Mouse (Mus musculus): ENCODE results near the gene 2010300C02Rik. TPM values are rescaled to one million over a fixed set of nuclear protein-coding genes. Genes with fewer than 3 reads are reported as not detected.

Gene 2010300C02Rik
- polyA plus RNA-seq, 1 experiment from 2014 or later, result 4.6 TPM

DNA sequence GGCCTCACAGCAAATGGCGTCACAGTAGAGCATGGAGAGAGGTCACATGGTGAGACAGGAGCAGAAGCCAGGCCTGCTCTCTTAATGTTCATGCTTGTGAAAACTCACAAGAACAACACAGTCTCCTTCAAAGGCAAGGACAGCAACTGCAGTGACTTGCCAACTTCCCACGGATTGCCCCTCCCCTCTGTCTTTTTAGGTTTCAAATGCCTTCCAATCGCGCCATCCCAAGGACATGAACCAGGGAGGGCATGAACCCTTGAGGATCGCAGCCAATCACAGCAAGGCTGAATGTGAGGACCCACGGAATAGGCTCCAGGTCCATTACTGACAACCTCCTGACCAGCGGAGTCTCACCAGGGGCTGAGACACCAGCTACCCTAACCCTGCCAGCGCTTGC is 31.5 kb downstream of the 2010300C02Rik start:
- 61% methylated on average over 8 of the region's 8 CpGs for WGBS
- no peaks in the 10 kb centered on the region for H3K9me3 ChIP-seq
- no peak overlapping the region for H3K4me2 ChIP-seq
- no peaks in the 10 kb centered on the region; the same call in 1 of the 2 replicates for H3K27me3 ChIP-seq (replicated peaks)
- peaks cover 22% of the 10 kb centered on the region for H3K4me1 ChIP-seq
- H3K9ac ChIP-seq, result no peak overlapping the region
- no peak overlapping the region for H3K4me3 ChIP-seq
- ATAC-seq (ENCODE audit: extremely low read depth, insufficient number of reproducible peaks, low FRiP score, low TSS enrichment), result no peak
- H3K36me3 ChIP-seq, result no peaks in the 10 kb centered on the region
- peak overlapping the region; percentile 71 for H3K27ac ChIP-seq (replicated peaks)

DNA sequence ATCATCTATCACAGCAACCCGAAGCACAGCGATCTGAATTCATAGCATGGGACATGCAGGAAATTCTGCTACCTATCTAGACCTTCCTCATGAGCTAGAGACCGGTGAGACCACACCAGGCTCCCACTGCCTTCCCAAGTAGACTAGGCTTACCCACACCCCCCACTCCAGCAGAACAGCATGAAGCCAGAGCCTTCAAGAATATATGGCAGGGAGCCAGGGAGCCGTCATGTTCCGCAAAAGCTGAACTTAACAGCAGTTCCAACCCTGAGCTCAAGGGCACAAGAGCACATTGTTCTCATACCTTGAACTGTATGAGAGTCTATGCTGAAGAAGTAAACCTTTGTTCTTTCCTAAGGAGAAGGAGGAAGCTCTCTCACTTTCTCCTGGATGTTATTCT is 32.4 kb downstream of the 2010300C02Rik start:
- Histone ChIP-seq H3K27ac (replicated peaks) (peak overlapping the region; percentile 71), H3K36me3 (no peaks in the 10 kb centered on the region), H3K4me2 (peak overlapping the region; percentile 61), H3K9me3 (no peaks in the 10 kb centered on the region), H3K9ac (0 out of 2 replicates have a peak overlapping the region, but pooled peaks have one; percentile 44), H3K4me1 (peaks cover 22% of the 10 kb centered on the region), H3K4me3 (peak overlapping the region; percentile 24), H3K27me3 (replicated peaks) (no peaks in the 10 kb centered on the region; the same call in 1 of the 2 replicates)
- ATAC-seq (ENCODE audit: extremely low read depth, insufficient number of reproducible peaks, low FRiP score, low TSS enrichment), result peak; percentile 54; the same call in 1 of the 2 replicates
- 40% methylated on average over 5 of the region's 5 CpGs for whole genome bisulfite sequencing

DNA sequence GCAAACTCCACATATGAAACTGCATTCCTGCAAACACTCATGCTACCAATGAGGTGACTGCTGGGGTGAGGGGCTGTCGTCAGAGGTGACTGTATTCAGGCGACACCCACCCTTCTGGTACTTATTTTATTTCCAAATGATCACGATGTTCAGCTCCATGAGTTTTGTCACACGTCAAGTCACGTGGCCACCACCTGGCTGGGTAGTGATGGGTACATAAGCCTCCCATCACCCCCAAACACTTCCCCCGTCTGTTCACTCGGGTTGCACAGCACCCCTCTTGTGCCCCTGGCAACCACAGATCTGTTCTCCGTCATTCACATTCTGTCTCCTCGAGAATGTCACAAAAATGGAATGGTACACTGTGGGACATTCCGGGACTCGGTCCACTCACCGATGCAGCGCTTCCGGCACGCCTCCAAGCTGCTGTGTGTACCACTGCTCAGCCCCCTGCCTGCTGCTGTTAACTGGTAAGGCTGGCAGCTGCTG is 32.9 kb downstream of the 2010300C02Rik start:
- no peaks in the 10 kb centered on the region; the same call in 1 of the 2 replicates for H3K27me3 ChIP-seq (replicated peaks)
- peak overlapping the region; percentile 44; the same call in 1 of the 2 replicates for H3K9ac ChIP-seq
- no peaks in the 10 kb centered on the region for H3K36me3 ChIP-seq
- H3K27ac ChIP-seq (replicated peaks), result peak overlapping the region; percentile 71
- H3K4me3 ChIP-seq, result peak overlapping the region; percentile 24
- H3K9me3 ChIP-seq, result no peaks in the 10 kb centered on the region
- WGBS, result 60% methylated on average over 15 of the region's 15 CpGs
- peaks cover 22% of the 10 kb centered on the region for H3K4me1 ChIP-seq
- ATAC-seq (ENCODE audit: extremely low read depth, insufficient number of reproducible peaks, low FRiP score, low TSS enrichment), result no peak
- peak overlapping the region; percentile 61 for H3K4me2 ChIP-seq

DNA sequence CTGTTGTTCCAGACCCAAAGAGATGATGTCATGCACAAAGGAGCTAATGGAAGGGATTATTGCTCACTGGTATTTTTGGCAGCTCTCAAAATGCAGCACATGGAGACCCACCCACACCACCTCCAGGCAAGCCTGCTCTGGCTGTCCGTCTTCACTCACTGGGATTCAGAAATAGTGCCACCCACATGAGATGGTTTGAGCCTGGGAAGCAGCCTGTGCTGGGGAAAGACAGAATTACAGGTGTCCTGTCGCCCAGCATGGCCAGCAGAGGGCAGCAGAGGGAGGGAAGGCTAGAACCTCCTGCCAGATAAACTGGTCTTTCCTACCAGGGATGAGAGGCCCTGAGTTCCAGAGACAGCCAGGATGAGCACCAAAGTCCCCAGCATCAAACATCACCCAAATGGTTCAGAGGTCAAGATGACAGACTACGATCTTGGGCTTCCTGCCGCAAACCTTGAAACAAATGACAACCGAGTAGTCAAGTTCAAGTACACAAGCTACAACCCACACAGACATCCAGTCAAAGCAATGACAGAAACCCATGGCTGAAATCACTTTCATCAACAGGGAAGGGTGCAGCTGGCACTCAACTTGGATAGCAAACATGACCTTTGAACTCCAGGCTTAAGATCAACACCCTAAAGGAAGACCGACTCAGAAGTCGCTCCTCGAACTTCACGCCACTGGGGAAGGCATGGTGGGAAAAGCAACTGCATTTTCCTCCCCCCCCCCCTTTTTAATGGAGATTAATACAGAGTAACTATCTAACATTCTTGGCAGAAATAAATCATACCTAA is 41.4 kb downstream of the 2010300C02Rik start:
- no peaks in the 10 kb centered on the region for H3K27me3 ChIP-seq (replicated peaks)
- H3K4me2 ChIP-seq, result no peak overlapping the region
- no peak overlapping the region for H3K4me3 ChIP-seq
- peaks cover 19% of the 10 kb centered on the region; the same call in 1 of the 2 replicates for H3K4me1 ChIP-seq
- no peaks in the 10 kb centered on the region for H3K9me3 ChIP-seq
- WGBS, result 66% methylated on average over 9 of the region's 9 CpGs
- H3K27ac ChIP-seq (replicated peaks), result no peak overlapping the region; the same call in 1 of the 2 replicates
- H3K9ac ChIP-seq, result no peak overlapping the region
- H3K36me3 ChIP-seq, result no peaks in the 10 kb centered on the region
- no peak; the same call in 1 of the 2 replicates for ATAC-seq (ENCODE audit: extremely low read depth, insufficient number of reproducible peaks, low FRiP score, low TSS enrichment)

DNA sequence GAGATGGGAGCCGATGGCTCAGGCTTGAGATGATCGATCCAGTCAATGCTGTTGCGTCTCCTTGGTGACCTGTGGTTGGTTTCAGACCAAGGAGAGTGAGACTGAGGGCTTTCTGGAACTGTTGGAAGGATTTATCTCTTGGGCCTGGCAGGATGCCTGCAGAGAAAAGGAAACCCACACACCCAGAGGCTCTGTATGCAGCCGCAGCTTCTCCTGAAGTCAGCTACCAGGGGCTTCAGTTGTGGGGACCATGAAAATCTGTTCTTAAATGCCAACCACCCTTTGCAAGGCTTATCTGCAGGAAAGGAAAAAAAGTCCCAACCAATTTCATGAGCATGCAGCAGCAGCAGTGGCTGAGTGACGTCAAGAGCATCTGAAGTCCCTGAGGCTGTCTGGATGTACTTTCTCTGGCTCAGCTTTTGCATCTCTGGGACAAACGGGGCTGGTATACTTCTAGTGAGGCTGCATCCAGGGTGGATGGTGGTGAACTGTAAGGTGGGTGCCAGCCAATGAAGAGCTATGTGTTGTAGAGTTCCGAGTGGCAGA is 42.8 kb downstream of the 2010300C02Rik start:
- Histone ChIP-seq H3K4me3 (no peak overlapping the region), H3K4me1 (peaks cover 19% of the 10 kb centered on the region; the same call in 1 of the 2 replicates), H3K9ac (no peak overlapping the region), H3K9me3 (no peaks in the 10 kb centered on the region), H3K27ac (replicated peaks) (no peak overlapping the region), H3K36me3 (no peaks in the 10 kb centered on the region), H3K27me3 (replicated peaks) (no peaks in the 10 kb centered on the region), H3K4me2 (no peak overlapping the region)
- no peak for ATAC-seq (ENCODE audit: extremely low read depth, insufficient number of reproducible peaks, low FRiP score, low TSS enrichment)
- WGBS, result 68% methylated on average over 7 of the region's 7 CpGs

DNA sequence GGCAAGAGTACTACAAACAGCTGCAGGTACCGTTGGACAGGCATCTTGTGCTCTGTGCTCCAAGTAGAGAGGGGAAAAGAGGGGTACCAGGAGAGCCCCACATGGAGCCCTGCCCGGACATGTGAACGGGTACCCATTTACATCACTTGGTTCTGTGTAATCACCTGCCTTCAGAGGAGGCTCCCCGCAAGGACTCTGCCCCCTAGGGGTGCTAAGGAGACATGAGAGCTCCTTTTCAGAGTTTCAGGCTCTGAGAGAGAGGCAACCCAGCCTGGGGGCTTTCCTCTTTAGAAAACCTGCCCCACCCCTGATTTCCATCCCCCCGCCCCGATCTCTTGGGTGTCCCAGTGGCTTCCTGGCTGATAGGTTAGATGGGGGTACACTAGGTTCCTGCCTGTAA is 44.4 kb downstream of the 2010300C02Rik start:
- Histone ChIP-seq H3K9ac (no peak overlapping the region), H3K4me1 (peaks cover 19% of the 10 kb centered on the region; the same call in 1 of the 2 replicates), H3K4me2 (no peak overlapping the region), H3K36me3 (no peaks in the 10 kb centered on the region), H3K27me3 (replicated peaks) (no peaks in the 10 kb centered on the region), H3K9me3 (no peaks in the 10 kb centered on the region), H3K27ac (replicated peaks) (no peak overlapping the region), H3K4me3 (no peak overlapping the region)
- no peak for ATAC-seq (ENCODE audit: extremely low read depth, insufficient number of reproducible peaks, low FRiP score, low TSS enrichment)
- 62% methylated on average over 6 of the region's 6 CpGs for WGBS

DNA sequence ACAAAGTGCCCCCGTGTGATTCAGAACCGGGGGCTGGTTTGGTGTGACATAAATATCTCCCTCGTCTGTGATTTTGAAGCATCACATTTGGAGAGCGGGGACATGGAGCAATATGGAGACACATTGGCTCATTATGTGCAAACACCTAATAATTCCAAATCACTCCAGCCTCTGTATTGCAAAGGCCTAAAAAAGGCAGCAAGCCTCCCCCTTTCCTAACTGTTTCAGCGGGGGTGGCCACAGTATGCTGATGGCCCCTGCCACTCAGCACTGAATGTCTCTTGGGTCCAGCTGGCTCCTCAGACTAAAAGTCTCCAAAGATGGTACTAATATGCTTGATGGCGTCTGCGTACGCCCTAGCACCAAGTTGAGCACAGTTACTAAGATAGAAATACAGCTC is 45.6 kb downstream of the 2010300C02Rik start:
- no peaks in the 10 kb centered on the region for H3K36me3 ChIP-seq
- peaks cover 19% of the 10 kb centered on the region; the same call in 1 of the 2 replicates for H3K4me1 ChIP-seq
- 75% methylated on average over 8 of the region's 8 CpGs for WGBS
- ATAC-seq (ENCODE audit: extremely low read depth, insufficient number of reproducible peaks, low FRiP score, low TSS enrichment), result no peak
- no peaks in the 10 kb centered on the region for H3K9me3 ChIP-seq
- H3K27me3 ChIP-seq (replicated peaks), result no peaks in the 10 kb centered on the region
- H3K4me2 ChIP-seq, result no peak overlapping the region
- no peak overlapping the region for H3K4me3 ChIP-seq
- H3K27ac ChIP-seq (replicated peaks), result no peak overlapping the region
- H3K9ac ChIP-seq, result no peak overlapping the region

DNA sequence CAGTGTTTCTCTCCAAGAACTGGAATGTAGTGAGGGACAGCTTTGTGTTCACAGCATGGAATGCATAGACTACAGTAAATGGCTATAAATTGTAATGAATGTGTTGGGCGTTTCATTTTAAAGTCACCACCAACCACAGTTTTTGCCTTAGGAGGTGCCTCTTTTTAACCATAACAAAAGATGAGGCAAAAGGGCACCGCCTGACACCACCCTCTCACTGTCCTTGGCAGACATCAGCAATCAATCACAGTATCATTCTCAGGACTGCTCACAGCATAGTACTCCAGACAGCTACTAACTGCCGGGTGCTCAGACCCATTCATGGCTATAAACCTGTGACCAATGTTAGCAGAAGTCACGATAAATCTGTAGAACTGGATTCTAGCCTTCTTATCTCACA is 48.6 kb downstream of the 2010300C02Rik start:
- Histone ChIP-seq H3K4me1 (no peaks in the 10 kb centered on the region), H3K9me3 (no peaks in the 10 kb centered on the region), H3K9ac (no peak overlapping the region), H3K4me3 (no peak overlapping the region), H3K36me3 (no peaks in the 10 kb centered on the region), H3K4me2 (no peak overlapping the region), H3K27me3 (replicated peaks) (no peaks in the 10 kb centered on the region), H3K27ac (replicated peaks) (no peak overlapping the region)
- ATAC-seq (ENCODE audit: extremely low read depth, insufficient number of reproducible peaks, low FRiP score, low TSS enrichment), result no peak
- 50% methylated on average over 4 of the region's 4 CpGs for WGBS

DNA sequence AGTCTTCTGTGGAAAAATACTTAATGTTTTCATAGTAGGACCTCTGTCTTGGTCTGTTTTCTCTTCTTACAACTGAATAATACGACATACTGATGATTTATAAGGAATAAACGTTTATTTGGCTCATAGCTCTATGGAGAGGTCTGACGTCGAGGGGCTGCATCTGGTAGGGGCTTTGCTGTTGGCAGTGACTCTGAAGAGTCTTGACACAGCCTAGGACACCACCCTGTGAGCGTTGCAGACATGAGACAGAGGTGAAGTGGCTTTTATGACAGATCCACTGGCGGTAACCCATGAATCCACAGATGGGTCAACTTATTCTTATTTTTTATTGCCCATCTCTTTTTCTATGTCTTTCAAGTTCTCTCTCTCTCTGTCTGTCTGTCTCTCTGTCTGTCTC is 52.5 kb downstream of the 2010300C02Rik start:
- H3K36me3 ChIP-seq, result no peaks in the 10 kb centered on the region
- WGBS, result 77% methylated on average over 6 of the region's 6 CpGs
- H3K27ac ChIP-seq (replicated peaks), result no peak overlapping the region
- H3K27me3 ChIP-seq (replicated peaks), result no peaks in the 10 kb centered on the region
- no peak overlapping the region for H3K4me3 ChIP-seq
- no peak for ATAC-seq (ENCODE audit: extremely low read depth, insufficient number of reproducible peaks, low FRiP score, low TSS enrichment)
- no peaks in the 10 kb centered on the region for H3K4me1 ChIP-seq
- H3K4me2 ChIP-seq, result no peak overlapping the region
- no peak overlapping the region for H3K9ac ChIP-seq
- H3K9me3 ChIP-seq, result no peaks in the 10 kb centered on the region

DNA sequence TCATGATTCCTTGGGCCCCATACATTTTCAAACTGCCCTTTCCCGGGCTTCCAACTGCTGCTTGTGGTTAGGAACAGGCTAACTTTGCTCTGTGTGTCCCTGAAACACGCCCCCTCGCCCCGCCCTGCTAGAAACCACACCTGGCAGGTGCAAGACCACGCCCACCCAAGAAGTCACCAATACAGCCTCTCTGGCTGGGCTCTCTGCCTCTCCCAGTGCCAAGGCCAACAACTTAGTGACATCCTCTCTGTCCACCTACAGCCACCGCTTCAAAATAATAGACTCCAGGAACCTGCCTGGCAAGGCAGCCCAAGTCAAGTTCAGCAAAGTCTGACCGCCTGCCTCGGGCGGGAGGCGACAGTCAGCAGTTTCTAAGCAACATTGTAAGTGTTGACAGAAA is 53.3 kb downstream of the 2010300C02Rik start:
- WGBS, result 59% methylated on average over 10 of the region's 10 CpGs
- H3K4me2 ChIP-seq, result no peak overlapping the region
- ATAC-seq (ENCODE audit: extremely low read depth, insufficient number of reproducible peaks, low FRiP score, low TSS enrichment), result no peak
- H3K4me1 ChIP-seq, result no peaks in the 10 kb centered on the region
- H3K36me3 ChIP-seq, result no peaks in the 10 kb centered on the region
- H3K4me3 ChIP-seq, result no peak overlapping the region
- H3K27me3 ChIP-seq (replicated peaks), result no peaks in the 10 kb centered on the region
- H3K9me3 ChIP-seq, result no peaks in the 10 kb centered on the region
- H3K9ac ChIP-seq, result no peak overlapping the region
- H3K27ac ChIP-seq (replicated peaks), result no peak overlapping the region

DNA sequence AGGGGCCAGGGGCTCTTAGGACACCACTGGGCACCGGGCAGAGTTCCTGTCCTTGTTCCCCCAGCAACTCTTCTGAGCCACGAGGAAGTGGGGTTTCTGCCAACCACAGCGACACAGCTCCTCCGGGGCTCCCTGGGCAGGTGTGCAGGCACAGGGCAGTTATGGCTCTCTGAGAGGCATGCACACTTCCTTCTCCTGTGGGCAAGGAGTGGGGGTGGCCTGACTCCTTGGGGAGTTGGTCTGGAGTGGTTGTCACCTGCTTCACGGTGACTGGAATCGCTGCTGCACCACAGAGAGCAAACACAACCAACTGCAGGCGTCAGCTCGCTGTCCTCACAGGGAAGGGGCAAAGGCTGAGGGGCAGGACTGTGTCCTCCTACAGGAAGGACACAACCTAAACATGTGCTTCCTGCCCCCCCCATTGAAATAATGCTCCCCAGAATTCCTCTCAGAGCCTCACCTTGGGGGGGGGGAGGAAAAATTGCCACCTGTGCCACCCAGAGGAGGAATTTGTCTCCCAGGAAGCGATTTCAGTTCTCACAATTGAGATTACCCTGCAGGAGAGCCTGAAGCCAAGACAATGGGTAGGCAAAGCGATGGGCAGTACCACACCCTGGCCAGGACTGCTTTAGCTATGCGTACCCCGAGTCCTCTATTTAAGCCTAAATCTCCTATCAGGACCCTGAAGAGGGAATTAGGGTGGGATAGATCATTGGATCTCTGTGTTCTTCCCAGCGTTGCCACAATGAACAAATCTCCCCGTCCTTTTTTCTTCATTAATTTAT is 54.2 kb downstream of the 2010300C02Rik start:
- H3K27ac ChIP-seq (replicated peaks), result no peak overlapping the region
- WGBS, result 63% methylated on average over 14 of the region's 14 CpGs
- no peak overlapping the region for H3K4me2 ChIP-seq
- H3K36me3 ChIP-seq, result no peaks in the 10 kb centered on the region
- H3K9me3 ChIP-seq, result no peaks in the 10 kb centered on the region
- no peak overlapping the region for H3K4me3 ChIP-seq
- H3K9ac ChIP-seq, result no peak overlapping the region
- ATAC-seq (ENCODE audit: extremely low read depth, insufficient number of reproducible peaks, low FRiP score, low TSS enrichment), result no peak
- H3K4me1 ChIP-seq, result no peaks in the 10 kb centered on the region
- no peaks in the 10 kb centered on the region for H3K27me3 ChIP-seq (replicated peaks)
